Mouse (Mus musculus): ENCODE data around the gene Adat1. TPM values are rescaled to one million over a fixed set of nuclear protein-coding genes. Genes with fewer than 3 reads are reported as not detected.
A peak's percentile ranks its signal among the peaks of the same experiment; 100 is the strongest.

The Adat1 gene
- polyA plus RNA-seq, 1 experiment, result 5.3 TPM

DNA sequence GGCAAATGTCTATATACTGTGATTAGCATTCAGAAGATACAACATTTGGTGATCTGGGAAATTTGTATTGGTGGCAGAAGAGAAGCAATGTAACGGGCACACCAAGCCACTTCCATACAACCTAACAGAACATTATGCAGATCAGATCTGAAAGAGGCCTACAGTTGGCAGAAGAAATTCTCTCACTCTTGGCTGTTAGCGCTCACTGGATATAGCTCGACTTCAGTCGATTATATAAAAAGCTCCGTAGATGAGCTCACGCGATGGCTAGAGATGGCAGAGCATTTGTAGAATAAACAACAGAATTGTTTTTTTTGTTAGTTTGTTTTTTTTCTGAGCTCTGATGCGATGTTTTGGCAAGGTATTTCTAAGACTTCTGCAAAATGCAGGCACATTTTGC, 824 bp downstream of the Adat1 start:
- TF ChIP-seq CTCF (IDR thresholded peaks at IDR 0.05; ENCODE audit: control insufficient read depth, insufficient read depth, insufficient replicate concordance, low read depth, low read length), result no peak
- TF ChIP-seq POLR2A (IDR thresholded peaks at IDR 0.05; ENCODE audit: control insufficient read depth, low read depth, low read length), result no peak
- Histone ChIP-seq H3K27me3 (ENCODE audit: control insufficient read depth, insufficient read depth, low read length) (no peaks in the 10 kb centered on the region), H3K4me1 (ENCODE audit: control insufficient read depth, insufficient read depth, low read length) (no peaks in the 10 kb centered on the region; the same call in 1 of the 2 replicates), H3K36me3 (ENCODE audit: control insufficient read depth, insufficient read depth, low read length) (peaks cover 4% of the 10 kb centered on the region), H3K4me3 (ENCODE audit: control insufficient read depth, low read depth, low read length) (peak overlapping the region; percentile 99; the same call in 1 of the 2 replicates), H3K27ac (ENCODE audit: control insufficient read depth, insufficient read depth, low read depth, low read length) (no peak overlapping the region)

DNA sequence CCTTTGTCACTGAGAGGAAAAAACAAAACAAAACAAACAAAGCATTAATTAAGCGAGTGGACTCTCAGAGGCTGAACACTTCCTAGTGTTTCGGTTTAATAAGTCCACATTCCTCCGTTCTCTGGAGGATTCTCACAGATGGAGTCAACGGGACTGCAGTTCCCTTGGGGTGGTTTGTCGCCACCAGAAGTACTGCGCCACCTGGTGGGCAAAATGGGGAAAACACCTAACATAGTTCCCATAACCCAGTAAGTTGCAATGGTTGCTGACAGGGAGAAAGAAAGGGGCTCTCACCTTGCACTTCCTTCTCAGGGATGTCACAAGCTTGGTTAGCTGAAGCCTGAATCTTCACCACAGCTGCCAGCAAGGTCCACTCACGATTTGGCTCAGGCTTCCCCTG, 2.2 kb downstream of the Adat1 start:
- Histone ChIP-seq H3K4me1 (ENCODE audit: control insufficient read depth, insufficient read depth, low read length) (no peaks in the 10 kb centered on the region; the same call in 1 of the 2 replicates), H3K36me3 (ENCODE audit: control insufficient read depth, insufficient read depth, low read length) (peaks cover 4% of the 10 kb centered on the region), H3K4me3 (ENCODE audit: control insufficient read depth, low read depth, low read length) (no peak overlapping the region), H3K27me3 (ENCODE audit: control insufficient read depth, insufficient read depth, low read length) (no peaks in the 10 kb centered on the region), H3K27ac (ENCODE audit: control insufficient read depth, insufficient read depth, low read depth, low read length) (no peak overlapping the region)
- TF ChIP-seq CTCF (IDR thresholded peaks at IDR 0.05; ENCODE audit: control insufficient read depth, insufficient read depth, insufficient replicate concordance, low read depth, low read length) (peak; percentile 81), POLR2A (IDR thresholded peaks at IDR 0.05; ENCODE audit: control insufficient read depth, low read depth, low read length) (no peak)

- no peak for TF ChIP-seq CTCF (IDR thresholded peaks at IDR 0.05; ENCODE audit: control insufficient read depth, insufficient read depth, insufficient replicate concordance, low read depth, low read length)
- TF ChIP-seq POLR2A (IDR thresholded peaks at IDR 0.05; ENCODE audit: control insufficient read depth, low read depth, low read length), result no peak
- no peaks in the 10 kb centered on the region for H3K27me3 ChIP-seq (ENCODE audit: control insufficient read depth, insufficient read depth, low read length)
- H3K4me3 ChIP-seq (ENCODE audit: control insufficient read depth, low read depth, low read length), result no peak overlapping the region
- H3K4me1 ChIP-seq (ENCODE audit: control insufficient read depth, insufficient read depth, low read length), result no peaks in the 10 kb centered on the region
- H3K36me3 ChIP-seq (ENCODE audit: control insufficient read depth, insufficient read depth, low read length), result peaks cover 4% of the 10 kb centered on the region
- H3K27ac ChIP-seq (ENCODE audit: control insufficient read depth, insufficient read depth, low read depth, low read length), result no peak overlapping the region
These were observed 7.6 kb downstream of the Adat1 start for GRCm38 (mm10) chr8:111984511-111984910.

GRCm38 (mm10) chr8:111982116-111982515, 10.0 kb downstream of the Adat1 start:
- Histone ChIP-seq H3K27ac (ENCODE audit: control insufficient read depth, insufficient read depth, low read depth, low read length) (no peak overlapping the region), H3K4me3 (ENCODE audit: control insufficient read depth, low read depth, low read length) (no peak overlapping the region), H3K36me3 (ENCODE audit: control insufficient read depth, insufficient read depth, low read length) (no peaks in the 10 kb centered on the region; the same call in none of the 2 replicates), H3K4me1 (ENCODE audit: control insufficient read depth, insufficient read depth, low read length) (no peaks in the 10 kb centered on the region), H3K27me3 (ENCODE audit: control insufficient read depth, insufficient read depth, low read length) (no peaks in the 10 kb centered on the region)
- TF ChIP-seq POLR2A (IDR thresholded peaks at IDR 0.05; ENCODE audit: control insufficient read depth, low read depth, low read length) (no peak), CTCF (IDR thresholded peaks at IDR 0.05; ENCODE audit: control insufficient read depth, insufficient read depth, insufficient replicate concordance, low read depth, low read length) (peak; percentile 14; the same call in 1 of the 2 replicates)

- no peak overlapping the region for H3K4me3 ChIP-seq (ENCODE audit: control insufficient read depth, low read depth, low read length)
- H3K27me3 ChIP-seq (ENCODE audit: control insufficient read depth, insufficient read depth, low read length), result no peaks in the 10 kb centered on the region
- no peak overlapping the region for H3K27ac ChIP-seq (ENCODE audit: control insufficient read depth, insufficient read depth, low read depth, low read length)
- no peaks in the 10 kb centered on the region; the same call in 1 of the 2 replicates for H3K36me3 ChIP-seq (ENCODE audit: control insufficient read depth, insufficient read depth, low read length)
- H3K4me1 ChIP-seq (ENCODE audit: control insufficient read depth, insufficient read depth, low read length), result no peaks in the 10 kb centered on the region
- no peak for TF ChIP-seq CTCF (IDR thresholded peaks at IDR 0.05; ENCODE audit: control insufficient read depth, insufficient read depth, insufficient replicate concordance, low read depth, low read length)
- TF ChIP-seq POLR2A (IDR thresholded peaks at IDR 0.05; ENCODE audit: control insufficient read depth, low read depth, low read length), result no peak
These were observed 14.0 kb downstream of the Adat1 start for GRCm38 (mm10) chr8:111978147-111978546.

DNA sequence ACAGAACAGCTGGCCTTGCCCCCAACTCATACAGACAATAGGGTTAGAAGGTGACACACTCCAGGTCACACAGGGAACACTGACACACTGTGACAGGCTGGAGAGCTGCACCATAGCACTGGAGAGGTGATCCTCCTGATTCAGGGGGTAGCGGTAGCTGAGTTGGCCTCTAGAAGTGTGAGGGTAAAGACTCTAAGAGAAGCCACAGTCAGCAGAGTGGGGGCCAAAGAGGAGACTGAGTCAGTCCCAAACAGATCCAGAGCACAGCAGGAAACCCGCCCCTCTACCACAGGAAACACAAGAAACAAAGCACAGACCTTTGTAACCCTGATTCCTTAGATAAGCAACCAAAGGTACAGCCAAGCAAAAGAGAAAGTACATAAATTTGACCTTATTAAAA, 15.8 kb downstream of the Adat1 start:
- H3K4me3 ChIP-seq (ENCODE audit: control insufficient read depth, low read depth, low read length), result no peak overlapping the region
- H3K27ac ChIP-seq (ENCODE audit: control insufficient read depth, insufficient read depth, low read depth, low read length), result no peak overlapping the region
- H3K4me1 ChIP-seq (ENCODE audit: control insufficient read depth, insufficient read depth, low read length), result no peaks in the 10 kb centered on the region
- no peak for TF ChIP-seq POLR2A (IDR thresholded peaks at IDR 0.05; ENCODE audit: control insufficient read depth, low read depth, low read length)
- no peak for TF ChIP-seq CTCF (IDR thresholded peaks at IDR 0.05; ENCODE audit: control insufficient read depth, insufficient read depth, insufficient replicate concordance, low read depth, low read length)
- no peaks in the 10 kb centered on the region for H3K27me3 ChIP-seq (ENCODE audit: control insufficient read depth, insufficient read depth, low read length)
- H3K36me3 ChIP-seq (ENCODE audit: control insufficient read depth, insufficient read depth, low read length), result no peaks in the 10 kb centered on the region; the same call in 1 of the 2 replicates

DNA sequence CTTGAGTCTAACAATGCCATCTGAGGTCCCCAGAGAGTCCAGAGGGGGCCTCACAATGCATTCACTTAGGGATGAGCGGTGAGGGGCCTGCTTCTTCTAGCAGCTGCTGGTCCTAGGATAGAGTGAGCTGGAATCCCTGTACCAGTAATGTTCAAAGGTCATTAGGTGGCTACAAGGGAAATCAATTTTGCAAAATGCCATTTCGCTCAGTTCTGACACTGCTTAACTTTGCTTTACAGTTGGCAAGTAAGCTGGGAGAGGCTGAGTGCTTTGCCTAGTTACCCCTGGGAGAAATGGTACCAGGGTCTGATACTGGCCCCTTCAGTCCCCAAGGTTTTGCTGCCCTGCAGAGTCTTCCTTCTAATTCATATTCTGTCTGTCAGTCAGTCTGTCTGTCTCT, 16.4 kb downstream of the Adat1 start:
- no peaks in the 10 kb centered on the region for H3K27me3 ChIP-seq (ENCODE audit: control insufficient read depth, insufficient read depth, low read length)
- no peak for TF ChIP-seq CTCF (IDR thresholded peaks at IDR 0.05; ENCODE audit: control insufficient read depth, insufficient read depth, insufficient replicate concordance, low read depth, low read length)
- TF ChIP-seq POLR2A (IDR thresholded peaks at IDR 0.05; ENCODE audit: control insufficient read depth, low read depth, low read length), result no peak
- H3K4me3 ChIP-seq (ENCODE audit: control insufficient read depth, low read depth, low read length), result no peak overlapping the region
- no peak overlapping the region for H3K27ac ChIP-seq (ENCODE audit: control insufficient read depth, insufficient read depth, low read depth, low read length)
- H3K36me3 ChIP-seq (ENCODE audit: control insufficient read depth, insufficient read depth, low read length), result no peaks in the 10 kb centered on the region; the same call in 1 of the 2 replicates
- H3K4me1 ChIP-seq (ENCODE audit: control insufficient read depth, insufficient read depth, low read length), result no peaks in the 10 kb centered on the region

DNA sequence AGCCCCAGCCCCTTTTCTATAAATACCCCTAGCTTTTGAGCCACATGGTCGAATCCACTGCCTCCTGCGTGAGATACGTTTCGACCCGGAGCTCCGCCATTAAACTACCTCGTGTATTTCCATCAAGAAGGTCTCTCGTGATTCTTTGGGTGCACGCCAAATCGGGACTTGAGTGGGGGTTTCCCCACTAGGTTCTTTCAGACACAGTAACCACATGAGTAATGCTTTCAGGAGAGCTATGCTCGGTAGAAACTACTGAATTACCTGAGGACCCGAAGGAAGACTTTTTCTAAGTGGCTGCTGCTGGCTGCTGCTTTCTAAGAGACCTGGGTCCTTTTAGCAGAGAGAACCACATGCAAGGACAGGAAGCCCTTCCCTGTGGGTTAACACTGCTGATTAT, 18.0 kb downstream of the Adat1 start:
- no peak for TF ChIP-seq CTCF (IDR thresholded peaks at IDR 0.05; ENCODE audit: control insufficient read depth, insufficient read depth, insufficient replicate concordance, low read depth, low read length)
- no peak for TF ChIP-seq POLR2A (IDR thresholded peaks at IDR 0.05; ENCODE audit: control insufficient read depth, low read depth, low read length)
- Histone ChIP-seq H3K4me1 (ENCODE audit: control insufficient read depth, insufficient read depth, low read length) (no peaks in the 10 kb centered on the region), H3K36me3 (ENCODE audit: control insufficient read depth, insufficient read depth, low read length) (peaks cover 1% of the 10 kb centered on the region), H3K27me3 (ENCODE audit: control insufficient read depth, insufficient read depth, low read length) (no peaks in the 10 kb centered on the region), H3K27ac (ENCODE audit: control insufficient read depth, insufficient read depth, low read depth, low read length) (no peak overlapping the region), H3K4me3 (ENCODE audit: control insufficient read depth, low read depth, low read length) (no peak overlapping the region)

All from testis, adult 2 months (tissue).